Mouse (Mus musculus) Patski (cell line): ENCODE data around the gene Zfp619. TPM values are rescaled to one million over a fixed set of nuclear protein-coding genes. Genes with fewer than 3 reads are reported as not detected.
A peak's percentile ranks its signal among the peaks of the same experiment; 100 is the strongest.
"Not testable (repeated sequence)": the region's sequence is repeated elsewhere in the genome, so short reads cannot be mapped to it uniquely, and the experiment has no call there.

Source experiments
- ATAC-seq: fragments of 100-300 bp; one replicate; pipeline ENCODE4 v1.8.0; 2021
- CTCF ChIA-PET: fragments of 350-600 bp; sonication (Branson Sonifier 250); formaldehyde crosslinking; loops from one replicate; lab custom pipeline; 2022; ENCODE audit warnings: inconsistent platforms; lab: Charles Lee
- POLR2A ChIA-PET: fragments of 350-600 bp; sonication (Branson Sonifier 250); formaldehyde crosslinking; loops from one replicate; lab custom pipeline; 2022; ENCODE audit warnings: antibody characterized with exemption, inconsistent platforms; lab: Charles Lee
- DNase-seq: peaks from one replicate; pipeline ENCODE4 v3.0.0-alpha.2; 2011; ENCODE audit warnings: low read depth, low spot score
- H3K27me3 ChIP-seq: fragments of 371-371 bp; one replicate; pipeline ENCODE4 v1.5.1; 2021
- CTCF ChIP-seq: fragments of 100-300 bp; IDR thresholded peaks from one replicate; pipeline ENCODE4 v1.5.1; 2021
- in situ Hi-C: fragments of 300-500 bp; cut with MboI; formaldehyde crosslinking; loops from 3 replicates; pipeline ENCODE4 v1.11.1; 2018; ENCODE audit warnings: low pct_unique_long_range_greater_than_20kb, mixed read lengths
- polyA plus RNA-seq: library from polyadenylated mRNA; unstranded; gene quantifications from one replicate; pipeline ENCODE4 v1.2.3, GENCODE M21; 2021

The Zfp619 gene
- polyA plus RNA-seq, 1 experiment from 2014 or later = 1.5 TPM

GRCm38 (mm10) chr7:39544242-39545111 lies 26.9 kb downstream of the Zfp619 start:
- in situ Hi-C loops = no loop called here
- H3K27me3 ChIP-seq = no peaks in the 10 kb centered on the region
- DNase-seq = peak; percentile 33
- TF ChIP-seq CTCF = peak; percentile 48
- ChIA-PET CTCF (interaction anchor here (1.0 kb wide), 1 partner anchor 9 kb away, joined by 3 read pairs; no protein-coding TSS in a partner anchor), POLR2A (interaction anchor here (0.9 kb wide), 1 partner anchor 8 kb away, joined by 3 read pairs; no protein-coding TSS in a partner anchor)
- peak; percentile 99 for ATAC-seq

GRCm38 (mm10) chr7:39545134-39545533 lies 27.6 kb downstream of the Zfp619 start:
- ChIA-PET CTCF (interaction anchor here (1.0 kb wide), 1 partner anchor 8 kb away, joined by 3 read pairs; no protein-coding TSS in a partner anchor), POLR2A (no interaction called here)
- no peak for DNase-seq
- in situ Hi-C loops = no loop called here
- H3K27me3 ChIP-seq = no peaks in the 10 kb centered on the region
- no peak for ATAC-seq
- no peak for TF ChIP-seq CTCF

DNA sequence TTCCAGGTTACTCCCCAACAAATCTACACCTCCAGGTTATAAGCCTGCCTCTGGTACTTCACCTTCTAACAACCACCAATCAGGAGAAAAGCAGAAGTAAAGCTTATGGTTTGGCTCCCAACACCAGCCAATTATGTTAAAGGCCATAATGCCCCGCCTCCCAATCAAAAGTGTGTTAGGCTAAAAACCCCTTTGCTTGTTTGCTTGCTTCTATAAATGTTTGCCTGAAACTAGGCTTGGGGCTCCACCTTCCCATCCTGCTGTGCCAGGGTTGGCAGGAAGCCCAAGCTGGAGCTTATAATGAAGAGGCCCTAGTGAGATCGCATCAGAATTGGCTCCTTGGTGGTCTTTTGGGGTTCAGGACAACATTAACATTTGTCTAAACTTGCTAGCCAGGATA lies 31.8 kb downstream of the Zfp619 start:
- no peak for TF ChIP-seq CTCF
- ATAC-seq (no peak), DNase-seq (no peak)
- CTCF ChIA-PET = no interaction called here
- no peaks in the 10 kb centered on the region for H3K27me3 ChIP-seq
- in situ Hi-C loops = no loop called here
- POLR2A ChIA-PET = interaction anchor here (0.7 kb wide), 1 partner anchor 280 kb away, joined by 6 read pairs; no protein-coding TSS in a partner anchor

- in situ Hi-C loops = loop anchor here (10.0 kb wide), 1 partner anchor 107 kb away; no protein-coding TSS in a partner anchor
- H3K27me3 ChIP-seq = no peaks in the 10 kb centered on the region
- DNase-seq (peak; percentile 66), ATAC-seq (peak; percentile 100)
- ChIA-PET CTCF (interaction anchor here (1.0 kb wide), 1 partner anchor 8 kb away, joined by 3 read pairs; no protein-coding TSS in a partner anchor), POLR2A (interaction anchor here (0.8 kb wide), 1 partner anchor 8 kb away, joined by 3 read pairs; no protein-coding TSS in a partner anchor)
- no peak for TF ChIP-seq CTCF
Measured at GRCm38 (mm10) chr7:39551976-39552891, 34.7 kb downstream of the Zfp619 start.

DNA sequence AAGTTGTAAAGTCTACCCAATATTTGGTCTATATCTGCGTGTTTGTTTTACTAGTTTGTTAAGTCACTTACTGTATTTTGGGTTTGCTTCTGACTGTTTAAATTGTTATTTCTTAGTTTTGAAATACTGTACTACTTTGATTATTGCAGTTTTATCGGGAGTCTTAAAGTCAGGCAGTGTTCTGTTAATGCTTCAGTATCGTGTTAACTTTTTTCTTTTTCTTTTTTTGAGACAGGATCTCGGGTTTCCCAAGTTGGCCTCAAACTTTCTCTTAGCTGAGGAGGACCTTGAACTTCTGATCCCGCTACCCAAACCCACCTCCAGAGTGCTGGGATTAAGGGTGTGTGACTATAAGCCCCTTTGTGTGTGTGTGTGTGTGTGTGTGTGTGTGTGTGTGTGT lies 35.4 kb downstream of the Zfp619 start:
- no peak for DNase-seq
- no peak for TF ChIP-seq CTCF
- CTCF ChIA-PET = interaction anchor here (1.0 kb wide), 1 partner anchor 8 kb away, joined by 3 read pairs; no protein-coding TSS in a partner anchor
- no peak for ATAC-seq
- in situ Hi-C loops = loop anchor here (10.0 kb wide), 1 partner anchor 108 kb away; no protein-coding TSS in a partner anchor
- no peaks in the 10 kb centered on the region for H3K27me3 ChIP-seq
- POLR2A ChIA-PET = interaction anchor here (0.7 to 0.8 kb wide), 2 partner anchors 9 to 1927 kb away, joined by 3 read pairs; no protein-coding TSS in a partner anchor

DNA sequence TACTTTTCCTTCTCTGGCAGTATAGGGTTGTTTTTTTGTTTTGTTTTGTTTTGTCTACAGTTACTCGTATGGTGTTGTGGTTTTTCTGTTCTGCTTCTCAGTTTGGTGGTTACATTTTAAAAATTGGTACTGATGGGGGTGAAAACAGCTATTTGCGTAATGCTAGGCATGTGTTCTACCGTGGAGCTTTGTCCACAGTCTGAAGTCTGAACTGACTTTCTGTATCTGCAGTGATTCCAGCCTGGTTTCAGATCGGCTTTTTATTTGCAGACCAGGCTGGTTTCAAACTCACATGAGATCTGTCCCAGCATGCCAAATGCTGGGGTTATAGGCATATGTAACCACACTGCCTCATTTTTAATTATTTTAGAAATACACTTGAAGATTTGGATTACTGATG lies 36.3 kb downstream of the Zfp619 start:
- TF ChIP-seq CTCF = no peak
- ATAC-seq (no peak), DNase-seq (no peak)
- no peaks in the 10 kb centered on the region for H3K27me3 ChIP-seq
- in situ Hi-C loops = loop anchor here (10.0 kb wide), 1 partner anchor 109 kb away; no protein-coding TSS in a partner anchor
- ChIA-PET POLR2A (interaction anchor here (0.7 kb wide), 1 partner anchor 1928 kb away, joined by 3 read pairs; no protein-coding TSS in a partner anchor), CTCF (no interaction called here)

GRCm38 (mm10) chr7:39580066-39580465 lies 62.5 kb downstream of the Zfp619 start:
- ChIA-PET POLR2A (no interaction called here), CTCF (no interaction called here)
- no peaks in the 10 kb centered on the region for H3K27me3 ChIP-seq
- no peak for TF ChIP-seq CTCF
- in situ Hi-C loops = no loop called here
- DNase-seq (no peak), ATAC-seq (no peak)

- no peak for TF ChIP-seq CTCF
- POLR2A ChIA-PET = no interaction called here
- in situ Hi-C loops = no loop called here
- CTCF ChIA-PET = no interaction called here
- ATAC-seq = no peak
- DNase-seq = no peak
- H3K27me3 ChIP-seq = no peaks in the 10 kb centered on the region
Measured at GRCm38 (mm10) chr7:39580601-39581000, 63.0 kb downstream of the Zfp619 start.

GRCm38 (mm10) chr7:39586834-39587233 lies 69.3 kb downstream of the Zfp619 start:
- CTCF ChIA-PET = not testable (repeated sequence)

GRCm38 (mm10) chr7:39588037-39588436 lies 70.5 kb downstream of the Zfp619 start:
- in situ Hi-C loops = no loop called here
- TF ChIP-seq CTCF = no peak

More at GRCm38 (mm10) chr7:39586834-39587233, 69.3 kb downstream of the Zfp619 start:
- DNase-seq, POLR2A ChIA-PET, in situ Hi-C loops, ATAC-seq: not testable (repeated sequence)
- H3K27me3 ChIP-seq = peaks cover 21% of the 10 kb centered on the region

DNA sequence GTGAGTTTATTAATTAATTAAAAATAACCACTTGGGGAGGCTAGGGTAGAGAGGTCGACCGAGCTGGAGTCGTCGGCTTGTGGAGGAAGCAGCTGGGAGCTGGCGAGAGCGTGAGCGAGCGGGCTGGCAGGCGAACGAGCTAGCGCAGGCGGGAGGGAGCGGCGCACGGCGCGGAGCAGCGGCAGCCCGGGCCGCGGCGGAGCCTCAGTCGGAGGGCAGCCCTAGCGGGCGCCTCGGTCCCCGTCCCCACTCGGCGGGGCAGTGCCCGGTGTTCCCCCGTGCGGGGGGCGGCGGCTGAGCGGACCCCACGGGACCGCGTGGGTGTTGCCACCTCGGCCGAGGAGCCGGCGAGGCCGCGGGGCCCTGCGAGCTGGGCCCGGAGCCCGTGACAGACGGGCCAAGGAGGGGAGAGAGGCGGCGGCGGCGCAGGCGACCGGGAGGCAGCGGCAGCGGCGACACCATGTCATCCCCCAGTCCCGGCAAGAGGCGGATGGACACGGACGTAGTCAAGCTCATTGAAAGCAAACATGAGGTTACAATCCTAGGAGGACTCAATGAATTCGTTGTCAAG lies 71.0 kb downstream of the Zfp619 start:
- POLR2A ChIA-PET, CTCF ChIA-PET, in situ Hi-C loops, DNase-seq, ATAC-seq: not testable (repeated sequence)
- peaks cover 35% of the 10 kb centered on the region for H3K27me3 ChIP-seq

More at GRCm38 (mm10) chr7:39588037-39588436, 70.5 kb downstream of the Zfp619 start:
- CTCF ChIA-PET = no interaction called here
- H3K27me3 ChIP-seq = peaks cover 30% of the 10 kb centered on the region
- POLR2A ChIA-PET = no interaction called here
- DNase-seq (no peak), ATAC-seq (no peak)

- H3K27me3 ChIP-seq = peaks cover 35% of the 10 kb centered on the region
- ATAC-seq, POLR2A ChIA-PET, DNase-seq, in situ Hi-C loops, CTCF ChIA-PET: not testable (repeated sequence)
Measured at GRCm38 (mm10) chr7:39589044-39589443, 71.5 kb downstream of the Zfp619 start.
